33 mouse cellular contexts compared by ENCODE assay signal in genomic region chr10:113615931-113616330, GRCm38 (mm10).
"Had no signal": no experiment of that assay in that cellular context is flagged by ENCODE, and none has a peak within 500 bp of the region (broad histone marks: within the 10 kb centered on the region; RNA-seq: fewer than 3 reads in every experiment).

No protein-coding gene starts in this region.

- H3K9me3 ChIP-seq: heart, embryonic 13.5 days; heart, embryonic 15.5 days; hindbrain, embryonic 10.5 days; hindbrain, embryonic 12.5 days; hindbrain, embryonic 13.5 days; hindbrain, embryonic 15.5 days; intestine, embryonic 15.5 days; kidney, embryonic 15.5 days had no signal

- ATAC-seq: hindbrain, embryonic 16.5 days; hindbrain, postnatal 0 days; inflammation-experienced regulatory T-cells, adult 6 months; intestine, embryonic 15.5 days; intestine, embryonic 16.5 days; intestine, postnatal 0 days had no signal

- H3K36me3 ChIP-seq: heart, embryonic 13.5 days; heart, embryonic 15.5 days; hindbrain, embryonic 10.5 days; hindbrain, embryonic 12.5 days; hindbrain, embryonic 13.5 days; hindbrain, embryonic 15.5 days; intestine, embryonic 15.5 days; kidney, embryonic 15.5 days had no signal

- H3K27ac ChIP-seq: heart, embryonic 13.5 days; heart, embryonic 15.5 days; hindbrain, embryonic 10.5 days; hindbrain, embryonic 12.5 days; hindbrain, embryonic 13.5 days; hindbrain, embryonic 14.5 days; hindbrain, embryonic 15.5 days; hindbrain, postnatal 0 days; intestine, embryonic 15.5 days; kidney, embryonic 15.5 days; kidney, postnatal 0 days; layer of hippocampus, adult 2 months; left cerebral cortex, adult 2 months had no signal

- H3K4me1 ChIP-seq: heart, embryonic 13.5 days; heart, embryonic 15.5 days; hindbrain, embryonic 10.5 days; hindbrain, embryonic 12.5 days; hindbrain, embryonic 13.5 days; hindbrain, embryonic 15.5 days; intestine, embryonic 15.5 days; kidney, embryonic 15.5 days had no signal

- H3K4me2 ChIP-seq: heart, embryonic 13.5 days; heart, embryonic 15.5 days; hindbrain, embryonic 12.5 days; hindbrain, embryonic 13.5 days; hindbrain, embryonic 14.5 days; hindbrain, embryonic 15.5 days; intestine, embryonic 15.5 days; kidney, embryonic 15.5 days had no signal

- H3K9ac ChIP-seq: heart, embryonic 13.5 days; heart, embryonic 15.5 days; hindbrain, embryonic 12.5 days; hindbrain, embryonic 13.5 days; hindbrain, embryonic 14.5 days; hindbrain, embryonic 15.5 days; intestine, embryonic 15.5 days; kidney, embryonic 15.5 days had no signal

- DNase-seq: heart, postnatal 10 days; heart, postnatal 14 days; heart, postnatal 36 days; heart, postnatal 4 days; kidney, adult 11 months; kidney, adult 18-20 months; kidney, adult 2 months; kidney, adult 8-10 months; kidney, adult 9 months; kidney, postnatal 10 days; kidney, postnatal 14 days; kidney, postnatal 25 days; kidney, postnatal 36 days; kidney, postnatal 4 days; layer of hippocampus, adult 9-11 months; layer of hippocampus, postnatal 36 days had no signal

- H3K27me3 ChIP-seq: heart, embryonic 13.5 days; heart, embryonic 15.5 days; hindbrain, embryonic 12.5 days; hindbrain, embryonic 13.5 days; hindbrain, embryonic 15.5 days; intestine, embryonic 15.5 days; kidney, embryonic 15.5 days had no signal

- H3K4me3 ChIP-seq: heart, embryonic 13.5 days; heart, embryonic 15.5 days; hindbrain, embryonic 10.5 days; hindbrain, embryonic 12.5 days; hindbrain, embryonic 13.5 days; hindbrain, embryonic 15.5 days; intestine, embryonic 15.5 days; kidney, embryonic 15.5 days; layer of hippocampus, adult 2 months; left cerebral cortex, adult 2 months had no signal
